Mouse (Mus musculus) liver, postnatal 0 days (tissue): ENCODE data around the gene Samm50. TPM values are rescaled to one million over a fixed set of nuclear protein-coding genes. Genes with fewer than 3 reads are reported as not detected.

ENCODE experiments used
- ATAC-seq: fragments of 200-750 bp; cut with Nextera tagmentation; 2 replicates; pipeline ENCODE4 v1.8.0; 2017; ENCODE audit warnings: mild to moderate bottlenecking, moderate library complexity
- DNase-seq: peaks from one replicate; pipeline ENCODE4 v3.0.0-alpha.2; 2016
- H3K27ac ChIP-seq: fragments of 300-500 bp; sonication (generic); 2 replicates; pipeline ENCODE4 v1.5.1; 2014; ENCODE audit warnings: antibody characterized with exemption, moderate library complexity, mild to moderate bottlenecking, low read depth
- H3K27me3 ChIP-seq: fragments of 300-500 bp; sonication (generic); 2 replicates; pipeline ENCODE4 v1.6.1; 2014; ENCODE audit warnings: low read length, control low read depth, mixed read lengths; ENCODE audit not compliant: insufficient read depth
- H3K36me3 ChIP-seq: fragments of 300-500 bp; sonication (generic); replicated peaks from 2 replicates; pipeline ENCODE4 v1.6.1; 2014; ENCODE audit warnings: mild to moderate bottlenecking, control low read depth, low read length, moderate library complexity, mixed read lengths; ENCODE audit not compliant: insufficient read depth
- H3K4me1 ChIP-seq: fragments of 300-500 bp; sonication (generic); 2 replicates; pipeline ENCODE4 v1.6.1; 2014; ENCODE audit warnings: antibody characterized with exemption, mild to moderate bottlenecking, control low read depth; ENCODE audit not compliant: insufficient read depth
- H3K4me2 ChIP-seq: fragments of 300-500 bp; sonication (generic); 2 replicates; pipeline ENCODE4 v1.6.1; 2014; ENCODE audit warnings: low read depth, mild to moderate bottlenecking, low read length, moderate library complexity, mixed read lengths
- H3K4me3 ChIP-seq: fragments of 300-500 bp; sonication (generic); 2 replicates; pipeline ENCODE4 v1.5.1; 2014; ENCODE audit warnings: low read depth, low read length
- H3K9ac ChIP-seq: fragments of 300-500 bp; sonication (generic); replicated peaks from 2 replicates; pipeline ENCODE4 v1.6.1; 2014; ENCODE audit warnings: mild to moderate bottlenecking, moderate library complexity
- H3K9me3 ChIP-seq: fragments of 300-500 bp; sonication (generic); 2 replicates; pipeline ENCODE4 v1.6.1; 2016; ENCODE audit warnings: mild to moderate bottlenecking, control low read depth, low read length, mixed read lengths
- CTCF ChIP-seq: sonication (generic); IDR thresholded peaks from 2 replicates; pipeline ENCODE4 v1.5.1; 2016; ENCODE audit warnings: antibody characterized with exemption, low read depth
- EP300 ChIP-seq: IDR thresholded peaks from 2 replicates; pipeline ENCODE4 v1.6.1; 2016; ENCODE audit warnings: antibody characterized with exemption, low read depth, mild to moderate bottlenecking
- WGBS: fragments of 180-500 bp; shearing (Covaris S2); extraction: QIAGEN DNeasy Blood & Tissue Kit; methylation state at CpG from one replicate; pipeline ENCODE4 v1.1.7; 2014; ENCODE audit not compliant: insufficient replicate concordance; 5-methylcytosine and 5-hydroxymethylcytosine counted together
- microRNA-seq: library from miRNA; unstranded; fragments of <30 nt; microRNA quantifications from one replicate; pipeline ENCODE4, GENCODE M21; 2016
- polyA plus RNA-seq: library from polyadenylated mRNA; unstranded; fragments of >200 nt; fragmentation: Nextera tagmentation; extraction: Ambion mirVana; gene quantifications from 2 replicates; pipeline ENCODE4 v1.2.1, GENCODE M21; 2015

Samm50 gene
- polyA plus RNA-seq, 1 experiment from 2014 or later = 103 TPM

- H3K4me3 ChIP-seq = no peak overlapping the region
- H3K4me1 ChIP-seq = peaks cover 5% of the 10 kb centered on the region; the same call in 1 of the 2 replicates
- H3K9ac ChIP-seq = no peak overlapping the region
- no peaks in the 10 kb centered on the region for H3K36me3 ChIP-seq
- ATAC-seq = no peak; the same call in 1 of the 2 replicates
- WGBS = 37% methylated on average over 22 of the region's 22 CpGs
- H3K27ac ChIP-seq = no peak overlapping the region
- H3K9me3 ChIP-seq = no peaks in the 10 kb centered on the region
- H3K4me2 ChIP-seq = no peak overlapping the region
- H3K27me3 ChIP-seq = no peaks in the 10 kb centered on the region
- peak; percentile 81 for DNase-seq
- TF ChIP-seq EP300 (no peak), CTCF (peak; percentile 91)
Observed at GRCm38 (mm10) chr15:84260123-84260822, 68.2 kb downstream of the Samm50 start.

- no peaks in the 10 kb centered on the region for H3K27me3 ChIP-seq
- no peaks in the 10 kb centered on the region for H3K36me3 ChIP-seq
- no peak for ATAC-seq
- H3K4me2 ChIP-seq = no peak overlapping the region
- TF ChIP-seq CTCF (no peak), EP300 (no peak)
- no peaks in the 10 kb centered on the region for H3K4me1 ChIP-seq
- H3K9ac ChIP-seq = no peak overlapping the region
- no peak overlapping the region for H3K27ac ChIP-seq
- 84% methylated on average over 6 of the region's 6 CpGs for WGBS
- DNase-seq = no peak
- H3K4me3 ChIP-seq = no peak overlapping the region
- no peaks in the 10 kb centered on the region for H3K9me3 ChIP-seq
Observed at GRCm38 (mm10) chr15:84262630-84263029, 70.6 kb downstream of the Samm50 start.

- H3K4me1 ChIP-seq = no peaks in the 10 kb centered on the region
- no peak for DNase-seq
- no peak for ATAC-seq
- H3K4me3 ChIP-seq = no peak overlapping the region
- no peaks in the 10 kb centered on the region for H3K9me3 ChIP-seq
- H3K4me2 ChIP-seq = no peak overlapping the region
- no peak overlapping the region for H3K27ac ChIP-seq
- 25% methylated on average over 2 of the region's 2 CpGs for WGBS
- TF ChIP-seq CTCF = no peak
- no peak for TF ChIP-seq EP300
- H3K9ac ChIP-seq = no peak overlapping the region
- H3K36me3 ChIP-seq = no peaks in the 10 kb centered on the region
- H3K27me3 ChIP-seq = no peaks in the 10 kb centered on the region
Observed at GRCm38 (mm10) chr15:84263573-84263972, 71.5 kb downstream of the Samm50 start.

GRCm38 (mm10) chr15:84265141-84265540, 73.1 kb downstream of the Samm50 start:
- no peaks in the 10 kb centered on the region for H3K27me3 ChIP-seq
- no peak overlapping the region for H3K9ac ChIP-seq
- WGBS = 78% methylated on average over 11 of the region's 11 CpGs
- H3K4me3 ChIP-seq = no peak overlapping the region
- no peaks in the 10 kb centered on the region for H3K9me3 ChIP-seq
- H3K27ac ChIP-seq = no peak overlapping the region
- ATAC-seq (no peak), DNase-seq (no peak)
- TF ChIP-seq EP300 (no peak), CTCF (no peak)
- H3K4me1 ChIP-seq = no peaks in the 10 kb centered on the region
- no peak overlapping the region for H3K4me2 ChIP-seq
- H3K36me3 ChIP-seq = no peaks in the 10 kb centered on the region

- no peak overlapping the region for H3K27ac ChIP-seq
- no peak overlapping the region for H3K9ac ChIP-seq
- H3K4me2 ChIP-seq = no peak overlapping the region
- 68% methylated on average over 4 of the region's 4 CpGs for whole genome bisulfite sequencing
- no peak overlapping the region for H3K4me3 ChIP-seq
- no peak for TF ChIP-seq EP300
- TF ChIP-seq CTCF = no peak
- H3K4me1 ChIP-seq = no peaks in the 10 kb centered on the region
- no peaks in the 10 kb centered on the region for H3K9me3 ChIP-seq
- H3K36me3 ChIP-seq = no peaks in the 10 kb centered on the region
- H3K27me3 ChIP-seq = no peaks in the 10 kb centered on the region
- no peak for DNase-seq
- ATAC-seq = no peak
Observed at GRCm38 (mm10) chr15:84266290-84266689, 74.2 kb downstream of the Samm50 start.

Small RNA genes lying within 50 kb of the gene (microRNA-seq; reads per million reads assigned to microRNA genes)
- 3.6 reads per million for gene Mir6392

Other genes starting within 250 kb of the Samm50 start
- not detected in 2 replicates for gene Efcab6, start 126.9 kb upstream of the Samm50 start, polyA plus RNA-seq
- 0.06 TPM in 1 of 2 replicates, not detected in the other for gene Sult4a1, start 86.5 kb upstream of the Samm50 start, polyA plus RNA-seq
- gene Pnpla5, start 69.1 kb upstream of the Samm50 start, polyA plus RNA-seq = 0.05 TPM in 1 of 2 replicates, not detected in the other
- gene Pnpla3, start 24.4 kb upstream of the Samm50 start, polyA plus RNA-seq = 1.0 and 1.9 TPM in 2 replicates
- gene Parvb, start 39.8 kb downstream of the Samm50 start, polyA plus RNA-seq = 4.9 and 6.0 TPM in 2 replicates
- 11.9 and 13.4 TPM in 2 replicates for gene Parvg, start 131.8 kb downstream of the Samm50 start, polyA plus RNA-seq